Mouse (Mus musculus) embryonic facial prominence, embryonic 15.5 days (tissue): ENCODE measurements around the gene Myo1g. TPM values are rescaled to one million over a fixed set of nuclear protein-coding genes. Genes with fewer than 3 reads are reported as not detected.

ENCODE experiments used
- ATAC-seq: fragments of 200-750 bp; cut with Nextera tagmentation; 2 replicates; pipeline ENCODE4 v1.8.0; 2017; ENCODE audit warnings: low read depth, moderate TSS enrichment; ENCODE audit not compliant: insufficient number of reproducible peaks, low FRiP score, low TSS enrichment
- H3K27ac ChIP-seq: fragments of 300-500 bp; sonication (generic); replicated peaks from 2 replicates; pipeline ENCODE4 v1.5.1; 2015; ENCODE audit warnings: mild to moderate bottlenecking, inconsistent platforms
- H3K27me3 ChIP-seq: fragments of 300-500 bp; sonication (generic); 2 replicates; pipeline ENCODE4 v1.6.1; 2015; ENCODE audit warnings: inconsistent platforms
- H3K36me3 ChIP-seq: fragments of 300-500 bp; sonication (generic); 2 replicates; pipeline ENCODE4 v1.6.1; 2015; ENCODE audit warnings: mild to moderate bottlenecking, inconsistent platforms
- H3K4me1 ChIP-seq: fragments of 300-500 bp; sonication (generic); 2 replicates; pipeline ENCODE4 v1.6.1; 2015; ENCODE audit warnings: inconsistent platforms
- H3K4me2 ChIP-seq: fragments of 300-500 bp; sonication (generic); replicated peaks from 2 replicates; pipeline ENCODE4 v1.6.1; 2015; ENCODE audit warnings: mild to moderate bottlenecking, inconsistent platforms
- H3K4me3 ChIP-seq: fragments of 300-500 bp; sonication (generic); replicated peaks from 2 replicates; pipeline ENCODE4 v1.5.1; 2015; ENCODE audit warnings: mild to moderate bottlenecking, inconsistent platforms
- H3K9ac ChIP-seq: fragments of 300-500 bp; sonication (generic); 2 replicates; pipeline ENCODE4 v1.6.1; 2015; ENCODE audit warnings: inconsistent platforms
- H3K9me3 ChIP-seq: fragments of 300-500 bp; sonication (generic); replicated peaks from 2 replicates; pipeline ENCODE4 v1.6.1; 2016; ENCODE audit warnings: inconsistent platforms
- WGBS: fragments of 180-500 bp; shearing (Covaris S2); methylation state at CpG from one replicate; pipeline ENCODE4 v1.1.7; 2015; 5-methylcytosine and 5-hydroxymethylcytosine counted together
- polyA plus RNA-seq: library from polyadenylated mRNA; unstranded; fragments of >200 nt; fragmentation: Nextera tagmentation; extraction: Ambion mirVana; gene quantifications from 2 replicates; pipeline ENCODE4 v1.2.1, GENCODE M21; 2015

Myo1g gene
- polyA plus RNA-seq, 1 experiment from 2014 or later = 3.6 TPM

DNA sequence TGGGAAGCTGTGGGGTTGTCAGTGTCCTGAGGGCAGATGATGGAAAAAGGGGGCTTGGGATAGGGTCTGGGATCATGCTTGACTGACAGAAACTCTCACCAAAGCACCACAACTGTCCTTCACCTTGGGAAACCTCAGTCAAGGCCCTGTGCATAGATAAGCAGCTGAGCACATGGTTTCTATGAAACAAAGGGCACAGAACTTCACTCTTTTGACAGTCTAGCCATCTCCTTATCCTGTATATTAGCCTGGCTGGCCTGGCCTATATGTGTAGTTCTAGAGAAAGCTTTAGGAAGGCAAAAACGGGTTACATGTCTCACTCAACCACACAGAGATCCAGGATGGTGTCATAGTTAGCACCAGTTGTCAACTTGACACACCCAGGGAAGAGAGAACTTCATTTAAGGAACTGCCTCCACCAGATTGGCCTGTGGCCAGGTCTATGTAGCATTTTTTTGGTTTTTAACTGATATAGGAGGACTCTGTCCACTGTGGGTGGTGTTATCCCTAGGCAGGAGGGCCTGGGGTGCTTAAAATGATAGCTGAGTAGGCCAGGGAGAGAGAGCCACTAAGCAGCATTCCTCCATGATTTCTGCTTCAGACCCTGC, 12.4 kb downstream of the Myo1g start:
- no peak overlapping the region for H3K9ac ChIP-seq
- no peak for ATAC-seq
- no peak overlapping the region for H3K4me3 ChIP-seq
- no peak overlapping the region for H3K4me2 ChIP-seq
- H3K27me3 ChIP-seq = no peaks in the 10 kb centered on the region
- no peak overlapping the region for H3K27ac ChIP-seq
- no peaks in the 10 kb centered on the region for H3K4me1 ChIP-seq
- H3K9me3 ChIP-seq = no peaks in the 10 kb centered on the region
- H3K36me3 ChIP-seq = no peaks in the 10 kb centered on the region
- 60% methylated on average over 1 of the region's 1 CpGs for WGBS

- Histone ChIP-seq H3K9ac (no peak overlapping the region), H3K4me1 (no peaks in the 10 kb centered on the region), H3K9me3 (no peaks in the 10 kb centered on the region), H3K36me3 (no peaks in the 10 kb centered on the region), H3K4me3 (no peak overlapping the region), H3K27me3 (no peaks in the 10 kb centered on the region), H3K4me2 (no peak overlapping the region), H3K27ac (no peak overlapping the region)
- no peak for ATAC-seq
- WGBS = 85% methylated on average over 9 of the region's 9 CpGs
These were observed 14.2 kb downstream of the Myo1g start for GRCm38 (mm10) chr11:6506516-6506915.

DNA sequence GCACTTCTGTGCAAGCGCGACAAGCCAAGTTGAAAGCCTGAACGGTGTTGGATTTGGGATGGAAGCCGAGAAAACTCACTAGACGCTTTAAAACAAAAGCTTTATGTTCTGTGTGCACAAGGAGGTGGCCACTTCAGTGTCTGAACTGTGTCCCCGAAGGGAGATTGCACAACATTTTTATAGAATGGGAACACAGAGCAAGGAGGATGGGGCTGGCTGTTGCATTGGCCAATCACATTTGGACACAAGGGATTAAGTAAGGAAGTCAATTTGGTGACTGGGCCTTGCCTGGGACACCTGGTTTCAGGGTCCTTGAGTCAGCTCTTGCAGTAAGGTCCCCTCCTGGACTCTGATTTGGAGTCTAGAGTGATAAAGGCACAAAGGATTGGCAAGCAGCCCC, 16.1 kb downstream of the Myo1g start:
- Histone ChIP-seq H3K36me3 (no peaks in the 10 kb centered on the region), H3K9me3 (no peaks in the 10 kb centered on the region), H3K27me3 (no peaks in the 10 kb centered on the region), H3K4me3 (no peak overlapping the region), H3K9ac (no peak overlapping the region), H3K4me1 (no peaks in the 10 kb centered on the region), H3K27ac (no peak overlapping the region), H3K4me2 (no peak overlapping the region)
- 82% methylated on average over 6 of the region's 6 CpGs for WGBS
- ATAC-seq = no peak

GRCm38 (mm10) chr11:6504226-6504625, 16.5 kb downstream of the Myo1g start:
- H3K4me2 ChIP-seq = no peak overlapping the region
- 71% methylated on average over 3 of the region's 3 CpGs for WGBS

GRCm38 (mm10) chr11:6502506-6502905, 18.3 kb downstream of the Myo1g start:
- Histone ChIP-seq H3K27me3 (no peaks in the 10 kb centered on the region), H3K36me3 (no peaks in the 10 kb centered on the region), H3K4me1 (no peaks in the 10 kb centered on the region), H3K9me3 (no peaks in the 10 kb centered on the region), H3K9ac (no peak overlapping the region), H3K27ac (no peak overlapping the region), H3K4me2 (no peak overlapping the region), H3K4me3 (no peak overlapping the region)
- WGBS = 98% methylated on average over 2 of the region's 2 CpGs
- ATAC-seq = no peak

More at GRCm38 (mm10) chr11:6504226-6504625, 16.5 kb downstream of the Myo1g start:
- H3K9ac ChIP-seq = no peak overlapping the region
- ATAC-seq = no peak
- no peak overlapping the region for H3K27ac ChIP-seq
- H3K27me3 ChIP-seq = no peaks in the 10 kb centered on the region
- H3K4me1 ChIP-seq = no peaks in the 10 kb centered on the region
- H3K36me3 ChIP-seq = no peaks in the 10 kb centered on the region
- H3K4me3 ChIP-seq = no peak overlapping the region
- H3K9me3 ChIP-seq = no peaks in the 10 kb centered on the region

DNA sequence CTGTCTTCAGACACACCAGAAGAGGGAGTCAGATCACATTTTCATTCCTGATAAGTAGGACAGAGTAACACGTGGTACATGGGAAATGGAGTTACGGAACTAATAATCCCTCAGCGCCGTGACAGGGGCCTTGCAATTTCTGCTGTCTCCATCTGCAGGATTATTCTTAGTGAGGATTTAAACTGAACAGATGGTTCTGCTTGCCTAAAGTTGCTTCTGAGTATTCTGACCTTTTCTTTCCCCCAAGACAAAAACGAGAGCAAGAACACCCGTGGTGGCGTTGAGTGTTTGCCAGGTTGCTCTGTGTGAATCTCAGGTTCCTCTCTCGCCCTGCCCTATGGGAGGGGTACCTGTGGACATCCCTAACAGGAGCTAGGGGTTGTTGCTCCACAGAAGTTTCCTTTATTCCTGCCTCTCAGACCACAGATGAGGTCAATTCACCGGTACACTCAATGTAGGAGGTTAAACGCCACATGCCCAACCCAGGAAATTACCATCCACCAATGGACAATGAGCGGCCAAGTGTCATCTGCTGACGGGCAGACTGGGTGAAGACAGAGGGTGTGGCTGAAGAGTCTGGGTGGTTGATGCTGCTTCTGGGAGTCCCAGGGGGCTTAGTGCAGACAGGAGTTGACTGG, 23.3 kb downstream of the Myo1g start:
- ATAC-seq = no peak
- Histone ChIP-seq H3K4me3 (no peak overlapping the region), H3K27me3 (no peaks in the 10 kb centered on the region), H3K27ac (no peak overlapping the region), H3K36me3 (no peaks in the 10 kb centered on the region), H3K9ac (no peak overlapping the region), H3K9me3 (no peaks in the 10 kb centered on the region), H3K4me2 (no peak overlapping the region), H3K4me1 (no peaks in the 10 kb centered on the region)
- WGBS = 72% methylated on average over 12 of the region's 12 CpGs

DNA sequence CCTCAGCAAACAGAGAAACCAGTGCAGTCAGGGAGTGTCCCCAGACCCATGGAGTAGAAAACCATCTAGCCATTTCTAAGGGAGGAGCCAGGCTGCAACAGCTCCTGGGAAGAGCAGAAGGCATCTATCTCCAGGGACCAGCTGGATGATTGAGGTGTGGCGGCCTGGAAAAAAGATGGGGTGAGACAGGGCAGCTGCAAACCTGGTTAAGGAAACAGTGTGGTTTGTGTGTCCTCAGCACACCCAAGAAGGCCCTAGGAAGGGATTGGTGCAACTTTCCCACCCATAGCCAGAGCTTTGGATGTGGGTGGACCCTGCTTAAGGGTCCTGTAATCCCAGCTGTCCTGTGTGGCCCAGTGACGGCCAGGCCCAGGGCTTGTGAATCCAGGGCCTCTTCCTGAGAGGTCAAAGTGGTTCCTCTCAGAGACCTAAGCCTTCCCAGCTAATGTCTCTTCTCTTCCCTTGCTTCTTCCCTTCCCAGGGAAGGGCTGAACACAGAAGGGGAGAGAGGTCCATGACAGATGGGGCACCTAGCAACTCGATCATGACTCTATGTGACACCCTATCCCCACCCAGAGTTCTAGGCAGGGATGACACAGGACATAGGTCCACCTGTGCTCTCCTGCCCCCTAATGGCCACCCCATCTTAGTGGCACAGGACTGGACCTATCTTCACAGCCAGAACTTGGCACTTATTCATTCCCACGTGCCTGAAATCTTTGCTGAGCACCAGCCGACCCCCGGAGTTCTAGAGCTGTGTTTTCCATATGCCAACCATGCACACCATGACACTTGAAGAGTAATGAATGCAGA, 30.9 kb downstream of the Myo1g start:
- Histone ChIP-seq H3K9me3 (no peaks in the 10 kb centered on the region), H3K27me3 (no peaks in the 10 kb centered on the region), H3K4me2 (no peak overlapping the region), H3K36me3 (no peaks in the 10 kb centered on the region), H3K9ac (no peak overlapping the region), H3K4me3 (no peak overlapping the region), H3K27ac (no peak overlapping the region), H3K4me1 (no peaks in the 10 kb centered on the region)
- ATAC-seq = no peak
- 53% methylated on average over 6 of the region's 6 CpGs for WGBS

DNA sequence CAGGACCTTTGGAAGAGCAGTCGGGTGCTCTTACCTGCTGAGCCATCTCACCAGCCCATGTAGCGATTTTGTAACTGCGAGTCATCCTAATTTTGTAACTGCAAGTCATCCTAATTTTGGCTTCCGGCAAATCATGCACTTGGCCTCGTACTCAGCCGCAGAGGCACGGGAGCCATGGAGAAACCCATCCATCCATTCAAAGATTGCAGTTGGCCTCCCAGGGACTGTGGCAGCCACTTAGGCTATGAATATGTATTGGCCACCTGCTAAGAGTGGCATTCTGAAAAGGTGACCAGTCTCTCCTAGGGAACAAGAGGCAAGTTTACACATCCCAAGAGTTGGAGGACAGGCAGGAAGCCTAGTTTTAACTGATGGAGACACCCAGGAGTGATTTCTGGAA, 31.5 kb downstream of the Myo1g start:
- H3K9ac ChIP-seq = no peak overlapping the region
- H3K36me3 ChIP-seq = no peaks in the 10 kb centered on the region
- no peaks in the 10 kb centered on the region for H3K4me1 ChIP-seq
- ATAC-seq = no peak
- no peaks in the 10 kb centered on the region for H3K9me3 ChIP-seq
- no peak overlapping the region for H3K4me2 ChIP-seq
- no peaks in the 10 kb centered on the region for H3K27me3 ChIP-seq
- H3K4me3 ChIP-seq = no peak overlapping the region
- no peak overlapping the region for H3K27ac ChIP-seq
- WGBS = 89% methylated on average over 7 of the region's 7 CpGs

GRCm38 (mm10) chr11:6488041-6488684, 32.6 kb downstream of the Myo1g start:
- ATAC-seq = no peak
- H3K27ac ChIP-seq = no peak overlapping the region

GRCm38 (mm10) chr11:6487496-6487895, 33.3 kb downstream of the Myo1g start:
- WGBS = 34% methylated on average over 7 of the region's 7 CpGs
- H3K27me3 ChIP-seq = no peaks in the 10 kb centered on the region
- no peak for ATAC-seq
- no peaks in the 10 kb centered on the region for H3K4me1 ChIP-seq
- H3K4me2 ChIP-seq = no peak overlapping the region
- no peaks in the 10 kb centered on the region for H3K36me3 ChIP-seq
- H3K27ac ChIP-seq = no peak overlapping the region
- H3K9ac ChIP-seq = no peak overlapping the region
- H3K4me3 ChIP-seq = no peak overlapping the region
- H3K9me3 ChIP-seq = no peaks in the 10 kb centered on the region

More at GRCm38 (mm10) chr11:6488041-6488684, 32.6 kb downstream of the Myo1g start:
- Histone ChIP-seq H3K9ac (no peak overlapping the region), H3K4me1 (no peaks in the 10 kb centered on the region), H3K9me3 (no peaks in the 10 kb centered on the region), H3K4me2 (no peak overlapping the region), H3K4me3 (no peak overlapping the region), H3K36me3 (no peaks in the 10 kb centered on the region), H3K27me3 (no peaks in the 10 kb centered on the region)
- WGBS = 95% methylated on average over 5 of the region's 5 CpGs

- no peak overlapping the region for H3K27ac ChIP-seq
- ATAC-seq = no peak
- H3K4me2 ChIP-seq = no peak overlapping the region
- no peak overlapping the region for H3K9ac ChIP-seq
- H3K4me1 ChIP-seq = no peaks in the 10 kb centered on the region
- no peaks in the 10 kb centered on the region for H3K9me3 ChIP-seq
- no peak overlapping the region for H3K4me3 ChIP-seq
- WGBS = 65% methylated on average over 6 of the region's 6 CpGs
- H3K27me3 ChIP-seq = no peaks in the 10 kb centered on the region
- H3K36me3 ChIP-seq = no peaks in the 10 kb centered on the region
These were observed 33.8 kb downstream of the Myo1g start for GRCm38 (mm10) chr11:6486916-6487315.
